Mouse (Mus musculus) right cerebral cortex, adult 2 months (tissue): Measurements from ENCODE around the gene Gm13078.

Experiments
- DNase-seq, 2 experiments: peaks; one replicate each; pipeline ENCODE4 v3.0.0; 2021 to 2022; ENCODE audit warnings: low spot score in 2 of 2

Gm13078 gene

GRCm38 (mm10) chr4:143719155-143719554 is at the start of gene Gm13078:
Gm13078 (plus strand) TSS chr4:143719455.
- DNase-seq: no peak

- no peak for DNase-seq
Observed at GRCm38 (mm10) chr4:143702611-143703010, 16.6 kb upstream of the Gm13078 start, which contains the start of gene Gm13089. Gm13089 (minus strand) TSS chr4:143702711.
